Mouse (Mus musculus) stomach, postnatal 0 days (tissue): ENCODE data around the gene Ccdc63. TPM values are rescaled to one million over a fixed set of nuclear protein-coding genes. Genes with fewer than 3 reads are reported as not detected.
"Not testable (repeated sequence)": the region's sequence is repeated elsewhere in the genome, so short reads cannot be mapped to it uniquely, and the experiment has no call there.

Experiments used
- ATAC-seq: fragments of 200-750 bp; cut with Nextera tagmentation; 2 replicates; pipeline ENCODE4 v1.8.0; 2017; ENCODE audit not compliant: low FRiP score, low TSS enrichment
- DNase-seq: peaks from one replicate; pipeline ENCODE4 v3.0.0-alpha.2; 2016; ENCODE audit warnings: low spot score
- H3K27ac ChIP-seq: fragments of 300-500 bp; sonication (generic); replicated peaks from 2 replicates; pipeline ENCODE4 v1.5.1; 2014; ENCODE audit warnings: mild to moderate bottlenecking, control low read depth
- H3K27me3 ChIP-seq: fragments of 300-500 bp; sonication (generic); 2 replicates; pipeline ENCODE4 v1.6.1; 2014; ENCODE audit warnings: low read length; ENCODE audit not compliant: control insufficient read depth, insufficient read depth
- H3K36me3 ChIP-seq: fragments of 300-500 bp; sonication (generic); 2 replicates; pipeline ENCODE4 v1.6.1; 2014; ENCODE audit warnings: low read length, mixed read lengths; ENCODE audit not compliant: control insufficient read depth, insufficient read depth
- H3K4me1 ChIP-seq: fragments of 300-500 bp; sonication (generic); replicated peaks from 2 replicates; pipeline ENCODE4 v1.6.1; 2014; ENCODE audit warnings: antibody characterized with exemption; ENCODE audit not compliant: control insufficient read depth, insufficient read depth
- H3K4me2 ChIP-seq: fragments of 300-500 bp; sonication (generic); replicated peaks from 2 replicates; pipeline ENCODE4 v1.6.1; 2014; ENCODE audit warnings: low read depth, mild to moderate bottlenecking, control low read depth, moderate library complexity
- H3K4me3 ChIP-seq: fragments of 300-500 bp; sonication (generic); 2 replicates; pipeline ENCODE4 v1.5.1; 2014; ENCODE audit warnings: low read depth, low read length, control low read depth
- H3K9ac ChIP-seq: fragments of 300-500 bp; sonication (generic); 2 replicates; pipeline ENCODE4 v1.6.1; 2014; ENCODE audit warnings: mild to moderate bottlenecking, low read length, control low read depth, mixed read lengths
- H3K9me3 ChIP-seq: fragments of 300-500 bp; sonication (generic); 2 replicates; pipeline ENCODE4 v1.6.1; 2016; ENCODE audit warnings: low read length; ENCODE audit not compliant: control insufficient read depth
- CTCF ChIP-seq: IDR thresholded peaks from 2 replicates; pipeline ENCODE4 v1.5.1; 2016; ENCODE audit warnings: antibody characterized with exemption, low read depth, mild to moderate bottlenecking, moderate library complexity
- EP300 ChIP-seq: optimal IDR thresholded peaks from 2 replicates; pipeline ENCODE3; 2016; ENCODE audit warnings: antibody characterized with exemption
- WGBS: fragments of 180-500 bp; shearing (Covaris S2); extraction: QIAGEN DNeasy Blood & Tissue Kit; methylation state at CpG from one replicate; pipeline ENCODE4 v1.1.7; 2014; 5-methylcytosine and 5-hydroxymethylcytosine counted together
- polyA plus RNA-seq: library from polyadenylated mRNA; unstranded; fragments of >200 nt; fragmentation: Nextera tagmentation; extraction: Ambion mirVana; gene quantifications from 2 replicates; pipeline ENCODE4 v1.2.1, GENCODE M21; 2015

Ccdc63 gene
- 0.07 TPM in 2 replicates for polyA plus RNA-seq

DNA sequence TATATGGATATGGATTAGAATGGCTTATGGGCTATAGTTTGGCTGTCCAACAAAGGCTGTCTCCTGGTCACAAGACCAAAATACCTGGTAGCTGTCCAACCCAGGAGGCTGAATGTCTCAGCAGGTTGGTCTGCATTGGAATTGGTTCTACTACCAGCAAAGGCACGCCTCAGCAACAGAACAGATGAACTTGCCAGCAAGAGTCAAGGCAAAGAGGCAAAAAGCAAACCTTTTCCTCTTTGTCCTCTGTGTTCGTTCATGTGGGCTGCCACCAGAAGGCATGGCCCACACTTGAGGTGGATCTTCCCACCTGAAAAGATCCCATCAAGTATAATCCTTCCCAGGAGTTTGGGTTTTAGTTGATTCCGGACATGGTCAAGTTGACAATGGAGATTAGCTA lies at the start of gene Ccdc63:
Gene Ccdc63, minus strand, starts transcription at position 101 of the 400 bp plus-strand sequence.
- H3K27me3 ChIP-seq = no peaks in the 10 kb centered on the region
- no peaks in the 10 kb centered on the region for H3K9me3 ChIP-seq
- no peak within 1 kb of the TSS for H3K27ac ChIP-seq
- 90% methylated on average over 3 of the region's 3 CpGs for WGBS
- ATAC-seq (no peak), DNase-seq (no peak)
- TF ChIP-seq EP300 = no peak
- no peak for TF ChIP-seq CTCF
- no peaks in the 10 kb centered on the region for H3K36me3 ChIP-seq
- no peak within 1 kb of the TSS for H3K4me3 ChIP-seq
- H3K4me2 ChIP-seq = no peak within 1 kb of the TSS
- no peaks in the 10 kb centered on the region for H3K4me1 ChIP-seq
- no peak within 1 kb of the TSS for H3K9ac ChIP-seq

DNA sequence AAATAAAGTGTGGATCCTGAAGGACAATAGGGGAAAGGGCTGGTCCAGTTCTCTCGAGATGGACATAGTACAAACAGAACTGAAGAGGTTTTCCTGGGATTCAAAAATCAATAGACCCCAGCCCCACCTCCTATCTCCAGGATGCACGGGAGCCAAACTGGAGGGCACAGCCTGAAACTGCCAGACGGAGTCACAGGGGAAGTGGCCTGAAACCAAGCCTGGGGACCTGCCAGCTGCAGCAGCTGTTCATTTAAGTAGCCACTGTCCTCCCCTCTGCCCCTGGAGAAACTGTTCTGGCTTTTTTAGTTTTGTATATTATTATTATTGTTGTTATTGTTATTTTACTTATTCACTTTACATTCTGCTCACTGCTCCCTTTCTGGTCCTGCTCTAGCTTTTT lies 48.5 kb upstream of the Ccdc63 start:
- H3K4me2 ChIP-seq = no peak overlapping the region

DNA sequence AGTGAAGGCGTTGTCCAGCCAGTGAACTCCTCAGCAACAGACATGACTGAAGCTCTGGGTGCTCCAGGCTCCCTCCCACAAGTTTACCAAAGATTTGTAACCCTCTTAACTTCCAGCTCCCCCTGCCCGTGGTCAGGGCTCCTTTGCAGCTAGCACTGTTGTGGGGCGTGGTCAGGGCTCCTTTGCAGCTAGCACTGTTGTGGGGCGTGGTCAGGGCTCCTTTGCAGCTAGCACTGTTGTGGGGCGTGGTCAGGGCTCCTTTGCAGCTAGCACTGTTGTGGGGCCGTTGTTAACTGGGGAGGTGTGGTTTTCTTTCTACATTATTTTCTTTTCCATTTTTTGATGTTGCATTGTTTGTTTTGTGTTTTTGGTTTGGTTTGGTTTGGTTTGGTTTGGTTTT lies 44.2 kb upstream of the Ccdc63 start:
- H3K4me1 ChIP-seq, ATAC-seq, H3K27ac ChIP-seq, H3K9ac ChIP-seq, H3K36me3 ChIP-seq, H3K27me3 ChIP-seq, DNase-seq, H3K4me3 ChIP-seq, H3K4me2 ChIP-seq, H3K9me3 ChIP-seq: not testable (repeated sequence)
- 90% methylated on average over 6 of the region's 6 CpGs for WGBS

More for the DNA sequence above, 48.5 kb upstream of the Ccdc63 start:
- ATAC-seq (no peak), DNase-seq (no peak)
- TF ChIP-seq EP300 (no peak), CTCF (no peak)
- Histone ChIP-seq H3K4me1 (no peaks in the 10 kb centered on the region), H3K36me3 (no peaks in the 10 kb centered on the region), H3K9me3 (no peaks in the 10 kb centered on the region), H3K27ac (no peak overlapping the region), H3K9ac (no peak overlapping the region), H3K27me3 (no peaks in the 10 kb centered on the region), H3K4me3 (no peak overlapping the region)
- WGBS = 44% methylated on average over 3 of the region's 3 CpGs

DNA sequence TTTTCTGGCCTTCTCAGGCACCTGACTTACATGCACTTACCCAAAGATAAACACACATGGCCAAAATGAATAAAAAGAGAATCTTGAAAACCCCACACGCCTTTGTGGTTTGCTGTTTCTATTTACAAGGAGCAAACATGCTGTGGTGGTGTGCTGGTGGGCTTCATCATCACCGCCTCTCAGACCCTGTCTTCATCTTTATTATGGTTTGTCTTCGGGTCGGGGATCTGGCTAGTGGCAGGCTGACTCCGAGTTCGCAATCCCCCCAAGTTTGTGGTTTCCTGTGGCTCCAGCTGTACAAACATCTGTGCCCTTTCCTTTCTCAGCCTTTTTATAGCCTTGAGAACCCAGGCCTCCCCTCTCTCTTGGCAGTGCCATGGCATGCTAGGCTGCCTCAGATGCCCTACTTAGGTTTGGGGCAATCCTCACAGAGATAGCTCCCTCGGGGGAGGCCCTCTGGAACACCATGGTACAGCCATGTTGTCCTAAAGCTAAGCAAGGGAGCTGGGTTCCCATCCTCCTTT lies 43.7 kb upstream of the Ccdc63 start:
- Histone ChIP-seq H3K9ac (no peak overlapping the region), H3K27ac (no peak overlapping the region), H3K4me3 (no peak overlapping the region), H3K4me1 (no peaks in the 10 kb centered on the region), H3K4me2 (no peak overlapping the region), H3K36me3 (no peaks in the 10 kb centered on the region), H3K9me3 (no peaks in the 10 kb centered on the region), H3K27me3 (no peaks in the 10 kb centered on the region)
- DNase-seq = no peak
- ATAC-seq = no peak
- TF ChIP-seq EP300 (no peak), CTCF (no peak)
- 82% methylated on average over 7 of the region's 7 CpGs for WGBS

DNA sequence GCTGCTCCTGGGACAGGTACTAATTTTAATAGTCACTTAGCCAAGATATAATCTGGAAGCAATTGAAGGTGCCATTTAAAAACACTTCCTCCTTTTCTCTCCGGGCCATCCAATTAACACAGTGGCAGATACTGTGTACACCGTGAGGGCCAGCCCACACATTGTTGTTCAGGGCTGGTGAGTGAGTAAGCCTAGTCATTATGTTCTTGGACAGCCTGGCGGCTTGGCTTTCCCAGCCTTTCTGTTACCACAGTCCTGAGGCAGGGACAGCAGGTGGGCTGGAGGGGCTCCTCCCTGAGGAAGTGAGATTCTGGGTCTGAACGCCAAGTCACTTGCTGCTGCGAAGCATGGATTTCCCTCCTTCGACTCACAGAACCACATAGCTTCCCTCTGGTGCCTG lies 39.0 kb upstream of the Ccdc63 start:
- Histone ChIP-seq H3K4me3 (no peak overlapping the region), H3K4me1 (no peaks in the 10 kb centered on the region), H3K4me2 (no peak overlapping the region), H3K27me3 (no peaks in the 10 kb centered on the region), H3K9ac (no peak overlapping the region), H3K27ac (no peak overlapping the region), H3K9me3 (no peaks in the 10 kb centered on the region), H3K36me3 (peaks cover 6% of the 10 kb centered on the region; the same call in 1 of the 2 replicates)
- DNase-seq (no peak), ATAC-seq (peak; percentile 63; the same call in 1 of the 2 replicates)
- TF ChIP-seq CTCF = no peak
- TF ChIP-seq EP300 = no peak
- 47% methylated on average over 6 of the region's 6 CpGs for WGBS

DNA sequence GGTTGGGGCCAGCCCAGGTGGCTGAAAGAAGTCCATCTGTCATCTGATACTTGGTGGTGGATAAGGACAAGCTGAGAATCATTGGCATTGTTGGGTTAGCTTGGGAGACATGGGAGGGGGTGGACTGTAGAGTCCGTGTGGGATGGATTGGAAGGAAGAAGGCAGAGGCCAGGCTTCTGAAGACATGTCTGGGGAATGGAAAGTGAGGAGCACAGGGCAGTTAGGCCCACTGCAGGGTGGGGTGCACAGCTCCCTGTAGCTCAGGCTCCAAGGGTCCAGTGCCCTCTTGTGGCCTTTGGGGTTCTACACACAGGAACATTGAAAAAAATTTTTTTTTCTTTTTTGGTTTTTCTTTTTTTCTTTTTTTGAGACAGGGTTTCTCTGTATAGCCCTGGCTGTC lies 35.8 kb upstream of the Ccdc63 start:
- WGBS = 38% methylated on average over 1 of the region's 1 CpGs
- H3K27ac ChIP-seq = no peak overlapping the region
- H3K9ac ChIP-seq = no peak overlapping the region
- no peaks in the 10 kb centered on the region for H3K4me1 ChIP-seq
- H3K4me3 ChIP-seq = no peak overlapping the region
- peaks cover 24% of the 10 kb centered on the region for H3K36me3 ChIP-seq
- peak; percentile 55 for DNase-seq
- H3K9me3 ChIP-seq = no peaks in the 10 kb centered on the region
- peak; percentile 68; the same call in 1 of the 2 replicates for ATAC-seq
- H3K27me3 ChIP-seq = no peaks in the 10 kb centered on the region
- peak; percentile 79 for TF ChIP-seq CTCF
- no peak for TF ChIP-seq EP300
- no peak overlapping the region for H3K4me2 ChIP-seq
